Mouse (Mus musculus): ENCODE data around the gene Akt2.

DNA sequence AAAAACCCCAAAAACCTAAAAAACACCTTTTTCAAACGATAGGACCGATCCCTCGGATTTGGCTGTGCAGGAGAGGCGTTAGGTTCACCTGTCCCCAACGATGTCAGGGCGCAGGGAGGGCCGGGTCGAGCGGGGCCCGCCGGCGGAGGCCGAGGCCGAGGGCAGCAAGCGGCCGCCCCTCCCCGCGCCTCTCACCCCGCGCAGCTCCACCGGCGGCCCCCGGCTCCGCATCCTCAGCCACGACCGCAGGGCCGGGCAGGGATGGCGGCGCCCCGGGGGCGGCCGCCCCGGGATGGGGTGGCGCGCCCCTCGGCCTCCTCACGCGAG lies 82.8 kb downstream of the Akt2 start:
- TF ChIP-seq POLR2A (IDR thresholded peaks at IDR 0.05; ENCODE audit: borderline replicate concordance, insufficient read depth, low read length) (no peak), CTCF (IDR thresholded peaks at IDR 0.05; ENCODE audit: borderline replicate concordance, insufficient read depth, low read depth, low read length) (no peak)

Data from cerebellum, adult 2 months (tissue).